Mouse (Mus musculus) embryonic facial prominence, embryonic 13.5 days (tissue): Measurements from ENCODE around the gene Dock10. TPM values are rescaled to one million over a fixed set of nuclear protein-coding genes. Genes with fewer than 3 reads are reported as not detected.

Source experiments
- ATAC-seq: fragments of 200-750 bp; cut with Nextera tagmentation; 2 replicates; pipeline ENCODE4 v1.8.0; 2017; ENCODE audit warnings: low read depth; ENCODE audit not compliant: insufficient number of reproducible peaks, insufficient read depth, low FRiP score, low TSS enrichment
- H3K27ac ChIP-seq: fragments of 300-500 bp; sonication (generic); 2 replicates; pipeline ENCODE4 v1.5.1; 2015; ENCODE audit warnings: moderate library complexity, mild to moderate bottlenecking, inconsistent platforms
- H3K27me3 ChIP-seq: fragments of 300-500 bp; sonication (generic); 2 replicates; pipeline ENCODE4 v1.6.1; 2015; ENCODE audit warnings: mild to moderate bottlenecking, inconsistent platforms
- H3K36me3 ChIP-seq: fragments of 300-500 bp; sonication (generic); 2 replicates; pipeline ENCODE4 v1.6.1; 2015; ENCODE audit warnings: mild to moderate bottlenecking, inconsistent platforms
- H3K4me1 ChIP-seq: fragments of 300-500 bp; sonication (generic); 2 replicates; pipeline ENCODE4 v1.6.1; 2015; ENCODE audit warnings: inconsistent platforms
- H3K4me2 ChIP-seq: fragments of 300-500 bp; sonication (generic); 2 replicates; pipeline ENCODE4 v1.6.1; 2015; ENCODE audit warnings: moderate library complexity, mild to moderate bottlenecking, inconsistent platforms
- H3K4me3 ChIP-seq: fragments of 300-500 bp; sonication (generic); 2 replicates; pipeline ENCODE4 v1.5.1; 2015; ENCODE audit warnings: mild to moderate bottlenecking, inconsistent platforms
- H3K9ac ChIP-seq: fragments of 300-500 bp; sonication (generic); 2 replicates; pipeline ENCODE4 v1.6.1; 2015; ENCODE audit warnings: mild to moderate bottlenecking, inconsistent platforms
- H3K9me3 ChIP-seq: fragments of 300-500 bp; sonication (generic); 2 replicates; pipeline ENCODE4 v1.6.1; 2016; ENCODE audit warnings: inconsistent platforms
- WGBS: fragments of 180-500 bp; shearing (Covaris S2); methylation state at CpG from one replicate; pipeline ENCODE4 v1.1.7; 2015; ENCODE audit warnings: mixed read lengths; 5-methylcytosine and 5-hydroxymethylcytosine counted together
- polyA plus RNA-seq: library from polyadenylated mRNA; unstranded; fragments of >200 nt; fragmentation: Nextera tagmentation; extraction: Ambion mirVana; gene quantifications from 2 replicates; pipeline ENCODE4 v1.2.1, GENCODE M21; 2015

The Dock10 gene
- polyA plus RNA-seq, 1 experiment from 2014 or later = 7.3 TPM

DNA sequence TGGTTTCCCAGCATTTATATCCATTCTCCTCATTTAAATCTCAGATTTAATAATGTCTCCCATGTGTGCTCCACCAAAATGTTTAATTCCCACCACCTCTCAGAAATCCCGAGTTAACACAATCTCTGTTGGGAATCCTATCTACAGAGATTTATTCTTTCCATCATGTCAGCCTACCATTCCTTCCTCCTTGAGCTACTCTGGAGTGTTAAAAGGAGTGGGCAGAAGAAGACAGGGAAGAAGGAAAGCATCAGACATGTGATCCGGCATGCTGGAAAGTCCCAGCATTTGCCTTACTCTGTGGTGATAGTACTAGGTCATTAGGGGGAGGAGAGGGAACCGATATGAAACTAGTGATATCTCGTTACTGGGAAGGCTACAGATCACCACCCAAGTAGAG, 254.2 kb downstream of the Dock10 start:
- H3K4me3 ChIP-seq = no peak overlapping the region
- ATAC-seq = no peak
- no peak overlapping the region for H3K4me2 ChIP-seq
- H3K27me3 ChIP-seq = no peaks in the 10 kb centered on the region
- no peaks in the 10 kb centered on the region for H3K9me3 ChIP-seq
- WGBS = 86% methylated on average over 4 of the region's 4 CpGs
- H3K9ac ChIP-seq = no peak overlapping the region
- peaks cover 13% of the 10 kb centered on the region; the same call in 1 of the 2 replicates for H3K4me1 ChIP-seq
- H3K27ac ChIP-seq = no peak overlapping the region
- H3K36me3 ChIP-seq = 0 out of 2 replicates have a peak, but pooled peaks cover 10% of the 10 kb centered on the region

- 58% methylated on average over 9 of the region's 9 CpGs for WGBS
- H3K27ac ChIP-seq = no peak overlapping the region
These were observed 255.7 kb downstream of the Dock10 start for GRCm38 (mm10) chr1:80502456-80503165.

DNA sequence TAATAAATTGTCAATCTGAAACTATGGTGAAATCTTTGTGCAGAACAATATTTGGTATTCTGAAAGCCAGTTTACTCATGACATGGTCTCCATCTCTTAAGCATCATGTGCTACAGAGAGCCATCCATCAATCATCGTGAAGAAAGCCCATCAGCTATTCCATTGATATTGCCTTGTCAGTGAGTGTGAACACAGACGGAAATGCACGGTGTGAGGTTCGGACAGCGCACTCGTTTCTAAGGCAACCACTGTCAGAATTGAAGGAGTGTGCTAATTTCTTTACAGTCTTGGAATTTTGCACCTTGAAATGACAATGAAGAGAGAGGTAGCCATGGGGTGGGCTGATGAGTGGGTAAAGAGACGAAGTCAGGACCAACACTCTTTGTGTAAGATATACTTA, 259.1 kb downstream of the Dock10 start:
- no peaks in the 10 kb centered on the region for H3K27me3 ChIP-seq
- H3K9me3 ChIP-seq = no peaks in the 10 kb centered on the region
- H3K27ac ChIP-seq = no peak overlapping the region
- no peak overlapping the region for H3K4me2 ChIP-seq
- ATAC-seq = no peak
- H3K36me3 ChIP-seq = no peaks in the 10 kb centered on the region
- peaks cover 13% of the 10 kb centered on the region; the same call in 1 of the 2 replicates for H3K4me1 ChIP-seq
- H3K4me3 ChIP-seq = no peak overlapping the region
- no peak overlapping the region for H3K9ac ChIP-seq
- WGBS = 84% methylated on average over 7 of the region's 7 CpGs

More at GRCm38 (mm10) chr1:80502456-80503165, 255.7 kb downstream of the Dock10 start:
- H3K36me3 ChIP-seq = 0 out of 2 replicates have a peak, but pooled peaks cover 10% of the 10 kb centered on the region
- peaks cover 13% of the 10 kb centered on the region; the same call in 1 of the 2 replicates for H3K4me1 ChIP-seq
- no peak for ATAC-seq
- H3K9ac ChIP-seq = no peak overlapping the region
- no peaks in the 10 kb centered on the region for H3K9me3 ChIP-seq
- no peak overlapping the region for H3K4me2 ChIP-seq
- no peaks in the 10 kb centered on the region for H3K27me3 ChIP-seq
- no peak overlapping the region for H3K4me3 ChIP-seq

GRCm38 (mm10) chr1:80496360-80496759, 262.0 kb downstream of the Dock10 start:
- WGBS = 81% methylated on average over 4 of the region's 4 CpGs
- Histone ChIP-seq H3K4me3 (no peak overlapping the region), H3K36me3 (no peaks in the 10 kb centered on the region), H3K4me2 (no peak overlapping the region), H3K27me3 (no peaks in the 10 kb centered on the region), H3K27ac (no peak overlapping the region), H3K4me1 (no peaks in the 10 kb centered on the region), H3K9ac (no peak overlapping the region), H3K9me3 (no peaks in the 10 kb centered on the region)
- ATAC-seq = no peak

GRCm38 (mm10) chr1:80483419-80483818, 274.9 kb downstream of the Dock10 start:
- Histone ChIP-seq H3K36me3 (no peaks in the 10 kb centered on the region), H3K4me1 (no peaks in the 10 kb centered on the region), H3K27me3 (no peaks in the 10 kb centered on the region), H3K9ac (no peak overlapping the region), H3K4me2 (no peak overlapping the region), H3K27ac (no peak overlapping the region), H3K9me3 (no peaks in the 10 kb centered on the region), H3K4me3 (no peak overlapping the region)
- ATAC-seq = no peak
- 85% methylated on average over 5 of the region's 5 CpGs for WGBS

DNA sequence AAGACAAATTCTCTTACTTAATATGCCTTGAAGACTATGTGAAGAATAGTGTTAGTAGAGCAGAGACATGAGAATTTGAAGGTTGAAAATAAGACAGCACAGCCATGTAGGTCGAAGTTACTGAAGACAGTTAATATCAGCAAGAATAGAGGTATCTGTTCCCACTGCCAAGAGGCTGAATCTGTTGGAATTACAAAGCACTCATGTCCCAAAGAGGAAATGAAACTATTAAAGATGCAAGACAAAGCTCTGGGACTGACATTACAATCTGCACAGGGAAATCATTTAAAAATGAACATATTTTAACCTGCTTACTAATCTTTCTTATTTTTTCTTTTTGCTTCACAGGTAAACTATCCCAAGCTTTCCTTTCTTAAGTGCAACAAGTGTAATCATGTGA, 283.4 kb downstream of the Dock10 start:
- H3K4me1 ChIP-seq = no peaks in the 10 kb centered on the region
- ATAC-seq = no peak
- H3K9me3 ChIP-seq = no peaks in the 10 kb centered on the region
- H3K27ac ChIP-seq = no peak overlapping the region
- no peaks in the 10 kb centered on the region for H3K36me3 ChIP-seq
- H3K4me3 ChIP-seq = no peak overlapping the region
- no peak overlapping the region for H3K4me2 ChIP-seq
- no peak overlapping the region for H3K9ac ChIP-seq
- H3K27me3 ChIP-seq = no peaks in the 10 kb centered on the region
- 64% methylated on average over 1 of the region's 1 CpGs for WGBS

DNA sequence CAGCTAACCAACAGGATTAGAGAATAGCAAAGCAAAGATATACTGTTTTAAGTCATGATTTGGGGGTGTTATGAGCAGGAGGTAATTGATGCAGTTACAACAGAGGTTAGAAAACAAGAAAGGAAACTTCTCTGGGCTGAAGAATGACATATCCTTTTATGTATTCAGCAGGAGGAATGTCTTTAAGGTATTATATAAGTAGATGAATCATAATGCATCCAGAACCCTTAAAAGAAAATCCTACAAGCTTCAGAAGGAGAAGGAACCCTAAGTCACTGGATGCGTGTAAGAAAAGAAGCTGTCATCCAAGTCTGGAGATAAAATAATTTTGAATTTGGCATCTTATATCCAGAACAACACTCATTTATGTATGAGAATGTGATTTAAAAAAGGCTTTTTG, 285.9 kb downstream of the Dock10 start:
- Histone ChIP-seq H3K27me3 (no peaks in the 10 kb centered on the region), H3K4me1 (no peaks in the 10 kb centered on the region), H3K36me3 (no peaks in the 10 kb centered on the region), H3K4me3 (no peak overlapping the region), H3K4me2 (no peak overlapping the region), H3K9me3 (no peaks in the 10 kb centered on the region), H3K9ac (no peak overlapping the region), H3K27ac (no peak overlapping the region)
- no peak for ATAC-seq
- WGBS = 90% methylated on average over 1 of the region's 1 CpGs

DNA sequence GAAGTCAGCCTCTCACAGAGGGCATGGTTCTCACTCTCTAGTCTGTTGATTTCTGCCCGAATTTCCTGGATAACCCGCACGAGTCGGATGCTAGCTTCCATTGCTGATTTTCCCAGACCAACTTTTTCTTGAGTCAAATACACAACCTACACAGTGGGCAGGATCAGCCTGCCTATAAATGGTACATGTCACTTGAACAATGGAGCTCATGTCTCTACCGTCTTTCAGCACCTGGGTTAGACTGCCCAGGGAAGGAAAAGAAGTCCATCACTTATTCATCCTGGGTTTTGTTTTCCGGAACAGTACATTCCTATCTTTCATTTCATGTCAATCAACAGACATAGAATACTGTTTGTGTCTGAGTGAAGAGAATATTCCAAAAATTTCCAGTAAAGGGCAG, 297.0 kb downstream of the Dock10 start, which contains the start of gene Gm45261:
Gene Gm45261, minus strand, starts transcription at position 101 of the 400 bp plus-strand sequence.
- H3K9me3 ChIP-seq = no peaks in the 10 kb centered on the region
- no peak for ATAC-seq
- no peak within 1 kb of the TSS for H3K27ac ChIP-seq
- H3K4me2 ChIP-seq = no peak within 1 kb of the TSS
- H3K9ac ChIP-seq = no peak within 1 kb of the TSS
- H3K27me3 ChIP-seq = no peaks in the 10 kb centered on the region
- H3K36me3 ChIP-seq = no peaks in the 10 kb centered on the region
- H3K4me3 ChIP-seq = no peak within 1 kb of the TSS
- 83% methylated on average over 6 of the region's 6 CpGs for WGBS
- no peaks in the 10 kb centered on the region for H3K4me1 ChIP-seq

DNA sequence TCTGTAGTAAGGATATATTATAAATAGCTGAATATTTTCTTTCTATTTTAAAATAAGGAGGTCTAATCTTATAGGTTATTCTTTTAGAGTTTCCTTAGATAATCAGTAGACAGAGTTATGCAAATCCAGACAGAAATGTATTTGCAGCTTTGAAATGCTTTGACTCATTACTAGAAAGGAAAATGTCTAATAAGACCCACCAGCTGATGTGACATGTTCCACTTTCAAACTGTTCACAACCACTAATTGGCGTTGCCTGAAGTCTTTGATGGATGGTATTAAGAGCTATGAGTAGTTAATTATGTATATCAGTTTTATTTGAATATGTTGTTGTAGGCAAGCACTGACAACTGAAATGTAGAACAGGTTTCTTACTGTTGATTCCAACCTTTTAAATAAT, 298.4 kb downstream of the Dock10 start:
- Histone ChIP-seq H3K4me2 (no peak overlapping the region), H3K27ac (no peak overlapping the region), H3K36me3 (no peaks in the 10 kb centered on the region), H3K9ac (no peak overlapping the region), H3K27me3 (no peaks in the 10 kb centered on the region), H3K4me1 (no peaks in the 10 kb centered on the region), H3K4me3 (no peak overlapping the region), H3K9me3 (no peaks in the 10 kb centered on the region)
- WGBS = 88% methylated on average over 1 of the region's 1 CpGs
- no peak for ATAC-seq

DNA sequence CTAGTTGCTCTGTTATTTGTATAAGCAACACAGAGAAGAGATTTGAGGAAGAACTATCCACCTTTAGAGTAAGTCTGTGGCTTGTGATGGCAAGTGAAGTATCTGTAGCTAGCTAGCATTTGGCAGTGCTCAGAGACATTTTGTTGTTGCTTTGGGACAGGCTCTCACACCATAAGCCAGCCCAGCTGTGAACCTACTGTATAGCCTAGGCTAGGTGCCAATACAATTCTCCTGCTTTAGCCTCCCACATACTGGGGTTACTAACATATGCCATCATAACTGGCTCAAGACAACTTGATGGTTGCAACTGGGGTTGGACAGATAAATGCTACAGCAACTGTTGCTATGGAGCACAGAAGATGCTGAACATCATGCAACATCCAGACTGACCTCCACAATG, 298.9 kb downstream of the Dock10 start:
- Histone ChIP-seq H3K9ac (no peak overlapping the region), H3K9me3 (no peaks in the 10 kb centered on the region), H3K27ac (no peak overlapping the region), H3K4me1 (no peaks in the 10 kb centered on the region), H3K4me3 (no peak overlapping the region), H3K4me2 (no peak overlapping the region), H3K36me3 (no peaks in the 10 kb centered on the region), H3K27me3 (no peaks in the 10 kb centered on the region)
- ATAC-seq = no peak

DNA sequence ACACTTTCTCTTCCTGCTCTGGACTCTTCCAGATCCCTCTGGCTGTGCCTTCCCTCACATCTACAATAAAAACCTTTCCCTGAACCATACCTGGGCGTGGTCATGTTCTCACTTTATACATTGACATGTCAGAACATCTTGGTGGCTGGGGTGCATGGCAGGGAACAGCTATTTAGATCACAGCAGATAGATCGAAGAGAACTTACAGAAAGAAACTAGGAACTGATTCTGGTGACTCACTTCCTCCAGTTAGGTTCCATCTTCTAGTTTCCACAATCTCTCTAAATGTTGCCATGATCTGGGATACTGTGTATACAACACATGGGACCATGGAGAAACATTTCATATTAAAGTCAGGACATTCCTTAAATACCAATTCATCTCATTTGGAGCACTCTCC, 304.4 kb downstream of the Dock10 start:
- Histone ChIP-seq H3K27me3 (no peaks in the 10 kb centered on the region), H3K4me3 (no peak overlapping the region), H3K36me3 (no peaks in the 10 kb centered on the region), H3K9ac (no peak overlapping the region), H3K4me1 (no peaks in the 10 kb centered on the region), H3K27ac (no peak overlapping the region), H3K4me2 (no peak overlapping the region), H3K9me3 (no peaks in the 10 kb centered on the region)
- 78% methylated on average over 2 of the region's 2 CpGs for WGBS
- no peak for ATAC-seq

DNA sequence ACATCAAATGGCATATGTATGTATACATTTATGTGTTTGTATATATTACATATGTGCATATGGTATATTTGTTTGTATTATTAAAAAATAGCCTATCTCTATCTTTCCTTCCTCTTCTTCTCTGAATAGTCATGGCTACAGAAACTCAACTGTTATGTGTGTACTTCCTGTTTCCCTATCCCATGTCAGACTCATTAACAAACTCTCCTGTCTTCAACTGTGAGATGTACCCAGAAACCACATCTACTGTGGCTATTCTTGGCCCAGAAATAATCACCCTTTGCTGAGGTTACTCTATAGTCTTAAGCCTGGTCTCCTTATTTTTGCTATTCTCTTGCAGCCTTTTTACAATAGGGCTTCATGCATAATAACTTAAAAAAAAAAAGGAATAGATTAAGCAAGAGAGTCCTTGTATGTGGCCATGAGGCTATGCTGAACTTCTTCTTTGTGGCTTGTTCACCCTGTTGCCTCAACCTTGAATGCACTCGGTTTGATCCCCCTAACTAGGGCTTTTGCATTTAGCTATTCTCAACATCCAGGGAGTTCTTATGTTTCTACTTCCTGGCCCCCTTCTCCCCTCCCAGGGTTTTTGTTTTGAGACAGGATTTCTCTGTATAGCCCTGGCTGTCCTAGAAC, 306.3 kb downstream of the Dock10 start:
- Histone ChIP-seq H3K36me3 (no peaks in the 10 kb centered on the region), H3K9ac (no peak overlapping the region), H3K4me3 (no peak overlapping the region), H3K27ac (no peak overlapping the region), H3K27me3 (no peaks in the 10 kb centered on the region), H3K9me3 (no peaks in the 10 kb centered on the region), H3K4me2 (no peak overlapping the region), H3K4me1 (no peaks in the 10 kb centered on the region)
- 79% methylated on average over 1 of the region's 1 CpGs for WGBS
- no peak for ATAC-seq
